Mouse (Mus musculus) CH12.LX (cell line): ENCODE measurements around the gene Hip1. TPM values are rescaled to one million over a fixed set of nuclear protein-coding genes. Genes with fewer than 3 reads are reported as not detected.

Experiments
- DNase-seq: peaks from one replicate; pipeline ENCODE4 v3.0.0-alpha.2; 2013; ENCODE audit errors: extremely low read depth
- H3K27ac ChIP-seq: 2 replicates; pipeline ENCODE4 v1.5.1; 2012; ENCODE audit warnings: low read depth, mild to moderate bottlenecking, control low read depth, moderate library complexity; ENCODE audit not compliant: insufficient read depth
- H3K27me3 ChIP-seq: replicated peaks from 2 replicates; pipeline ENCODE3; 2012; ENCODE audit warnings: inconsistent platforms
- H3K36me3 ChIP-seq, 2 experiments: replicated peaks in 1 of 2; 2 replicates each; pipeline versions ENCODE3 to v1.6.1; 2012; ENCODE audit warnings: inconsistent platforms in 1 of 2, low read length in 1 of 2, mild to moderate bottlenecking in 1 of 2, mixed read lengths in 1 of 2, moderate library complexity in 1 of 2; ENCODE audit not compliant: control insufficient read depth in 1 of 2, insufficient read depth in 1 of 2
- H3K4me1 ChIP-seq, 2 experiments: 2 replicates each; pipeline ENCODE4 v1.6.1; 2012; ENCODE audit warnings: inconsistent platforms in 1 of 2, moderate library complexity in 1 of 2; ENCODE audit not compliant: insufficient read depth in 2 of 2, control insufficient read depth in 1 of 2
- H3K4me2 ChIP-seq: 2 replicates; pipeline ENCODE4 v1.6.1; 2012; ENCODE audit warnings: low read depth, mild to moderate bottlenecking, control low read depth; ENCODE audit not compliant: poor library complexity, insufficient read depth, severe bottlenecking
- H3K4me3 ChIP-seq, 3 experiments: fragments of 150-350 bp in 1 of 3; sonication (generic) in 1 of 3; replicated peaks in 1 of 3; 2 replicates each; pipeline versions ENCODE3 to v1.5.1; 2011 to 2012; ENCODE audit warnings: low read depth in 2 of 3, low read length in 2 of 3, mild to moderate bottlenecking in 2 of 3, moderate library complexity in 2 of 3, control low read depth in 1 of 3, improper control_type of control experiment in 1 of 3, inconsistent platforms in 1 of 3, mixed read lengths in 1 of 3; ENCODE audit not compliant: poor library complexity in 1 of 3
- H3K79me2 ChIP-seq: replicated peaks from 2 replicates; pipeline ENCODE4 v1.6.1; 2012; ENCODE audit warnings: mild to moderate bottlenecking, moderate library complexity; ENCODE audit not compliant: control insufficient read depth, poor library complexity, insufficient read depth, severe bottlenecking; ENCODE audit errors: extremely low read depth
- H3K9ac ChIP-seq: 2 replicates; pipeline ENCODE4 v1.6.1; 2012; ENCODE audit warnings: low read depth, mild to moderate bottlenecking, control low read depth, moderate library complexity; ENCODE audit not compliant: insufficient read depth
- H3K9me3 ChIP-seq: replicated peaks from 2 replicates; pipeline ENCODE3; 2012; ENCODE audit warnings: low read length, inconsistent platforms, mixed read lengths
- BHLHE40 ChIP-seq: IDR thresholded peaks from 2 replicates; pipeline ENCODE4 v1.6.1; 2011; ENCODE audit warnings: mild to moderate bottlenecking, low read depth, low read length, improper control_type of control experiment
- CHD2 ChIP-seq: IDR thresholded peaks from 2 replicates; pipeline ENCODE4 v1.6.1; 2011; ENCODE audit warnings: low read length, improper control_type of control experiment
- EP300 ChIP-seq: IDR thresholded peaks from 2 replicates; pipeline ENCODE4 v1.6.1; 2011; ENCODE audit warnings: low read length, improper control_type of control experiment
- HCFC1 ChIP-seq: IDR thresholded peaks from 2 replicates; pipeline ENCODE4 v1.6.1; 2012; ENCODE audit warnings: low read depth, mild to moderate bottlenecking, inconsistent platforms, low read length, improper control_type of control experiment
- IRF4 ChIP-seq: IDR thresholded peaks from 2 replicates; pipeline ENCODE4 v1.6.1; 2014; ENCODE audit warnings: low read depth, mild to moderate bottlenecking, inconsistent platforms, low read length, improper control_type of control experiment
- JUND ChIP-seq: conservative IDR thresholded peaks from 2 replicates; pipeline ENCODE4 v1.6.1; 2011; ENCODE audit warnings: low read depth, low read length, improper control_type of control experiment
- KAT2A ChIP-seq: IDR thresholded peaks from 2 replicates; pipeline ENCODE4 v1.6.1; 2012; ENCODE audit warnings: low read length, improper control_type of control experiment, inconsistent platforms; ENCODE audit not compliant: insufficient replicate concordance
- MAFK ChIP-seq: IDR thresholded peaks from 2 replicates; pipeline ENCODE4 v1.6.1; 2011; ENCODE audit warnings: low read length, improper control_type of control experiment; ENCODE audit not compliant: insufficient replicate concordance
- MAZ ChIP-seq: IDR thresholded peaks from 2 replicates; pipeline ENCODE4 v1.6.1; 2012; ENCODE audit warnings: low read depth, mild to moderate bottlenecking, inconsistent platforms, low read length, improper control_type of control experiment, moderate library complexity
- MEF2A ChIP-seq: IDR thresholded peaks from 2 replicates; pipeline ENCODE4 v1.6.1; 2014; ENCODE audit warnings: low read depth, mild to moderate bottlenecking, inconsistent platforms, low read length, improper control_type of control experiment, borderline replicate concordance
- PAX5 ChIP-seq: IDR thresholded peaks from 2 replicates; pipeline ENCODE4 v1.6.1; 2012; ENCODE audit warnings: low read length, inconsistent platforms, mixed read lengths
- POLR2A ChIP-seq: IDR thresholded peaks from 2 replicates; pipeline ENCODE4 v1.6.1; 2011; ENCODE audit warnings: low read depth, mild to moderate bottlenecking, improper control_type of control experiment, low read length
- RCOR1 ChIP-seq: conservative IDR thresholded peaks from 2 replicates; pipeline ENCODE4 v1.6.1; 2012; ENCODE audit warnings: low read depth, mild to moderate bottlenecking, inconsistent platforms, low read length, improper control_type of control experiment
- SIN3A ChIP-seq: IDR thresholded peaks from 2 replicates; pipeline ENCODE4 v1.6.1; 2012; ENCODE audit warnings: low read length, improper control_type of control experiment, inconsistent platforms
- SMC3 ChIP-seq: IDR thresholded peaks from 2 replicates; pipeline ENCODE4 v1.6.1; 2011; ENCODE audit warnings: low read depth, low read length, improper control_type of control experiment
- TBP ChIP-seq: conservative IDR thresholded peaks from 2 replicates; pipeline ENCODE4 v1.6.1; 2011; ENCODE audit warnings: low read depth, low read length, improper control_type of control experiment
- USF1 ChIP-seq: IDR thresholded peaks from 2 replicates; pipeline ENCODE4 v1.6.1; 2014; ENCODE audit warnings: low read depth, mild to moderate bottlenecking, inconsistent platforms, low read length, improper control_type of control experiment
- ZMIZ1 ChIP-seq: IDR thresholded peaks from 2 replicates; pipeline ENCODE4 v1.6.1; 2012; ENCODE audit warnings: low read depth, mild to moderate bottlenecking, inconsistent platforms, low read length, improper control_type of control experiment
- ZNF384 ChIP-seq: IDR thresholded peaks from 2 replicates; pipeline ENCODE4 v1.6.1; 2012; ENCODE audit warnings: low read depth, low read length, improper control_type of control experiment, inconsistent platforms
- dilution Hi-C: fragments of 300-500 bp; cut with MboI; formaldehyde crosslinking; loops from 2 replicates; pipeline ENCODE4 v1.14.3; 2020; ENCODE audit warnings: low sequenced_read_pairs; ENCODE audit not compliant: extremely low pct_unique_long_range_greater_than_20kb, extremely low pct_ligation_motif_present
- in situ Hi-C: fragments of 300-500 bp; cut with MboI; formaldehyde crosslinking; loops from 3 replicates; pipeline ENCODE4 v1.14.3; 2019; ENCODE audit warnings: low sequenced_read_pairs, low pct_ligation_motif_present, low pct_unique_long_range_greater_than_20kb, mixed read lengths
- polyA plus RNA-seq: library from polyadenylated mRNA; unstranded; fragments of >175 nt; gene quantifications from 2 replicates; pipeline ENCODE4 v1.2.1, GENCODE M21; 2012; ENCODE audit warnings: low read depth; ENCODE audit not compliant: insufficient read length
- total RNA-seq, 2 experiments: library from RNA; depleted of rRNA; stranded (reverse); fragments of 300-350 nt in 1 of 2; fragments of >200 nt in 1 of 2; gene quantifications; 2 replicates each; pipeline ENCODE4 v1.2.3; 2012 to 2014

Hip1 gene
- total and polyA plus RNA-seq, 3 experiments, result 2.2 to 6.4 (median 3.4) TPM

GRCm38 (mm10) chr5:135498914-135499313 lies 46.0 kb downstream of the Hip1 start:
- Histone ChIP-seq H3K4me1 (no peaks in the 10 kb centered on the region), H3K36me3 (no peaks in the 10 kb centered on the region), H3K79me2 (no peaks in the 10 kb centered on the region), H3K27ac (no peak overlapping the region), H3K9ac (no peak overlapping the region), H3K4me3 (no peak overlapping the region), H3K9me3 (no peaks in the 10 kb centered on the region), H3K4me2 (no peak overlapping the region), H3K27me3 (no peaks in the 10 kb centered on the region)
- no peak for TF ChIP-seq BHLHE40
- no peak for TF ChIP-seq ZMIZ1
- TF ChIP-seq IRF4, result no peak
- no peak for TF ChIP-seq POLR2A
- no peak for TF ChIP-seq CHD2
- TF ChIP-seq SMC3, result no peak
- TF ChIP-seq HCFC1, result no peak
- no peak for TF ChIP-seq MEF2A
- no peak for TF ChIP-seq SIN3A
- TF ChIP-seq EP300, result no peak
- TF ChIP-seq USF1, result no peak
- TF ChIP-seq MAFK, result no peak
- TF ChIP-seq ZNF384, result no peak
- TF ChIP-seq MAZ, result no peak
- TF ChIP-seq KAT2A, result no peak
- no peak for TF ChIP-seq RCOR1
- no peak for TF ChIP-seq JUND
- dilution Hi-C loops (no loop called here), in situ Hi-C loops (no loop called here)
- no peak for DNase-seq

GRCm38 (mm10) chr5:135497347-135497955 lies 47.5 kb downstream of the Hip1 start:
- in situ Hi-C loops (no loop called here), dilution Hi-C loops (no loop called here)
- H3K79me2 ChIP-seq, result no peaks in the 10 kb centered on the region
- no peaks in the 10 kb centered on the region for H3K27me3 ChIP-seq
- H3K9me3 ChIP-seq, result no peaks in the 10 kb centered on the region
- H3K4me3 ChIP-seq, result no peak overlapping the region
- H3K4me2 ChIP-seq, result no peak overlapping the region
- H3K9ac ChIP-seq, result no peak overlapping the region
- DNase-seq, result no peak
- no peaks in the 10 kb centered on the region for H3K4me1 ChIP-seq
- no peaks in the 10 kb centered on the region for H3K36me3 ChIP-seq
- TF ChIP-seq EP300 (no peak), MEF2A (no peak), TBP (no peak), PAX5 (no peak), CHD2 (no peak), RCOR1 (no peak)
- H3K27ac ChIP-seq, result no peak overlapping the region
